Mouse (Mus musculus): ENCODE data around the gene Dennd2d.

Gene Dennd2d

DNA sequence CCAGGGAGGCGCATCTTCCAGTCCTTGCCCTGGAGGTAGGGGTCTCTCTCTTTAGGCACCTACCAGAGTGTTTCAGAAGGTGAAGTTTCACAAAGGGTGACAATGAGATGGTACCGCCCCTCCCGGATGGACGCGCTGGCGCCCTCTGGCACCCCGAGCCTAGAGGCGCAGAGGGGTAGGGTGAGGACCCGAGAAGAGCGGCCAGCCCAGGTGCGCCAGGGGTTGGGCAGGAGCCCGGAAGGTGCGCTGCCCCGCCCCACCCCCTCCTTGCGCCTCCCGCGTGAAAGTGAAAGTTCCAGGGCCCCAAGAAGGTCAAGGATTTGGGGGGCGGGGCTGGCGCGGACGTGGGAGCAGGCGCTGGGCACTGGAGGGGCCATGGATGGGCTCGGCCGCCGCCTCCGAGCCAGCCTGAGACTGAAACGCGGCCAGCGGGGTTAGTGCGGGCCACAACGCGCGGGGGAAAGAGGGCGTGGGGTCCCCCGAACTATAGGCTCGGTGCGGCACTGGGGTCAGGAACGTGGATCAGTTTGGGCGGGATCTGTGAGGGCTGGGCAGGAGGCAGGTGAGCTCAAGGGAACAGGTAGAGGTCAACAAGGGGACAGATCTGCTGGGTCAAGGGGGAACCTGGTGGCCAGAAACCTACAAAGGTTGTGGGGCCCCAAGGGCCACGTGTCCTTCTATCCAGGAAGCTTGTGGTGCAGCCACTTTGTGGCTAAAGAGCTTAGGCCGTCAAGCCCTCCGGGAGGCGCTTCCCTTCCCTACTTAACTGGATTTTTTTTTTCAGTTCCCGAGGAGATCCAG is at the start of gene Dennd2d:
Gene Dennd2d (plus strand): TSS at position 125 of the 801 bp plus-strand sequence.
- DNase-seq = no peak

DNA sequence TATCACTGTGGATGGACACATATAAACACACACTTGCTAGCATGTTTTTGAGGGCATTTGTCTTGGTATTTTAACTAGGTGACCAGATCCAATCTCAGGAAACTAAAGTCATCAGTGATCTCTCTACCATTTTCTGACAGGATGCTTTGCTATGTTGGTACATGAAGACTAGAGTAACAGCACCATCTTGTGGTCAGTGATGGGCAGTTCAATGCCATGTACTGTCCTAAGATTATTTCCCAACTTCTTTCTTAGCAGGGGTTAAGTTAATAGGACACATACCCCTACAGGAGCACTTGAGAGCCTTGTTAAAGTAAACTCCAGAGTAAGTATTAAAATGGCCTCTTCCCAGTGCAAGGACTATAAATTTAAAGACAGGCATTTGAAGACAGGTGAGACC is 33.6 kb upstream of the Dennd2d start:
- no peak for DNase-seq

DNA sequence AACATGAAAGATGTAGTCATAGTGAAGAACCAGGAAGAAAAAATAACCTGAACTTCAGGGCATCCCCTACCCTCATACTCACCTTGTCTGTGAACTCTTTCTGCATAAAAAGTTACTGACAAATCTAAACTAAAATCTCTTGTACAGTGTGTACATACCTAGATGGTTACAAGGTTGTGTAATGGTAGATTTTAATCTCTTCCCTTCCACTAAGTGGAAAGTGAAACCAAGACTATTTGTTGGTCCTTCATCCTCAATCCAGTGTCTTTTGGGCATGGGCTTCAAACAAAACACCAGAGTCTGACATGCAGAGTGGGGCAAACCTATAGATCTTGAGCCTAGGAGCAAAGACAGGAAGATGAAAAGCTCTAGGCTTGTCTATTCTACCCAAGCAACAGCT is 33.2 kb upstream of the Dennd2d start:
- no peak for DNase-seq

DNA sequence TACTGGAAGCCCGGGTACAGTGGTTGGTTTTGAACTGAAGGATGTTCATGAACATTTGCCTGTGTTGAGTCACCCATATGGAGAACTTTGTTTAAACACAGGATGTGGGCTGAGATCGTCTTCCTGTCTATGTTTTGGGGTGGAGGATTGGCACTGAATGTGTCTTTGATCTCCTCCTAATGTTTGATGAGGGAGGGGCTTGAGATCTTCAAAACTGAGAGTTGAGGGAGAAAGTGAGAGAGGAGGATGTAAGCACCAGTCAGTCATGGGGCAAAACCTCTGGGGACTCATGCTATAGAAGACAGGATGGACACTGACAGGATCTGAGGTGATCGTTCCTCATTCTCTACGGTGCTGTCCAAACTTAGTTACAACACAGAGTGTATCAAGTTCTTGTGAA is 32.6 kb upstream of the Dennd2d start:
- DNase-seq = no peak

DNA sequence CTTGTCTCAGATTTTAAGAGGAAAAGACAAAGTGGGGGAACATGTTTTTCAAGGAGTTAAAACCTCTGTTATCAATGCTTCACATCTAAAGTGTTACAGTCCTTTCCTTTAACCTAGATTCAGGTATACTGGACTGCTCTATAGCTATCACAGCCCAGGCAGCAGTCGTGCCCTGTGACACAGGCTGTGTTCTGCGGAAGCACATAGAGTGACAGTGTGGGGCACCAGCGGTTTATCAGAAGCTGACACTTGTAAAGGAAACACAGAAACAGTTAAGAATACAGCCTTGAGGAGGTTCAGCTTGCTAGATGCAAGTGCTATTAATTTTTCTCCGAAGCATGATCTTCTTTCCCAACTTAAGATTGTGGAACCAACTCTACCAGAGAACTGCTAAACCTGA is 29.6 kb upstream of the Dennd2d start:
- DNase-seq = no peak

DNA sequence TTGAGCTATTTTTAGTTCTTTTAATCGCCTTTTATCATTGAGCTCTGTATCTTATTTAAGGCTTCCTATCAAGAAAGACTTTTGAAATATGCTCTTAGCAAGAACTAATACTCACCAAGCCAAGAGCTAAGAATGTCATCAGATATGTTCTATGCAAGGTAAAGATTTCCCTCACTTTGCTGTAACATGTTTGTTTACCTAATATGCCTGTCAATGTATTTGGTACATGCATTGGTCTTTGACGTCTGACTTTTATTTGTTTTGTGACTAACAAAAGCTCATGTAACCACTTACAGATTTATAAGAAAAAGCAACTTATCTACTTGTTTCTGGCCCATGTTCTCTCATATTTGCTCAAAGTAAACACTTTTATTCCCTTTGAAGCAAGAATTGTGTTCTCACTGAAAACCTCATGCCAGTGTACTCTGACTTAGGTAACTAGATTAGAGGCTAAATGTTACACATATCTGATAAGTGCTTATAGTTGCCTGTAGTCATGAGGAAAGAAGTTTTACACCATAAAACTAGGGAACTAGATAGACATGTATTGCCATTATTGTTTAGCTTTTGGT is 24.8 kb upstream of the Dennd2d start:
- no peak for DNase-seq

DNA sequence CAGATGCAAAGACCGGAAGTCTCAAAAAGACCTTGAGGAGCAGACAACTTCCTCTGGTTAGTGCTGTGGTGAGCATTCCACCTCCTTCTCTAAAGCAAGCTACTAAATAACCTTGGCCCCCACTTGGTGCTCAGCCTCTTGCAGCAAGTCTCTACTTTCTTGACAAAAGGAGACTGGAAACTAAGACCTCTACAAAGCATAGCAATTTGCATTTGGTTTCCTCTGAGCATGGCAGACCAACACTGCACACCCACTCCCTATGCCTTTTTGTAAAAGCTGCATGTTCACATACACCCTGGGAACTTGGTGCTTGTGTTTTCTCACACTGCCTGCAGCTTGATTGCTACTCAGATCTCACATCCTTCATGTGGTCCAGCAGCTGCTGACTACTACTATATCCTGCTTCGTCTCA is 20.1 kb upstream of the Dennd2d start:
- DNase-seq = no peak

DNA sequence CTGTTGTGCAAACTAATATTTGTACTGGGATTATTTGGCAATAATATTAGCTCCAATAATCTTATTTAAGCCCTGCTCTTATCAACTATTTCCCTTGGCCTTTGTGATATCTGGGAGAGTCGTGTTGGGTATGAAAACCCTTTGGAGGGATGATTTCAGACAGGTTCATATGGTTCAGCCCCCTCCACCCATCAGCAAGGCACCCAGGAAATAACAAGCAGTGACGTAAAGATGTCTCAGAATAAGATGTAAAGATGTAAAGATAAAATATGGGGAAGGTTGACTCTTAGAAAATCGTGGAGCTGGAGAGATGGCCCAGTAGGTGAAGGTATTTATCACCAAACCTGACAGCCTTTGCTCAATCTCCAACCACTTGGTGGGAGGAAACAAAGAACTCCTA is 19.7 kb upstream of the Dennd2d start:
- no peak for DNase-seq

DNA sequence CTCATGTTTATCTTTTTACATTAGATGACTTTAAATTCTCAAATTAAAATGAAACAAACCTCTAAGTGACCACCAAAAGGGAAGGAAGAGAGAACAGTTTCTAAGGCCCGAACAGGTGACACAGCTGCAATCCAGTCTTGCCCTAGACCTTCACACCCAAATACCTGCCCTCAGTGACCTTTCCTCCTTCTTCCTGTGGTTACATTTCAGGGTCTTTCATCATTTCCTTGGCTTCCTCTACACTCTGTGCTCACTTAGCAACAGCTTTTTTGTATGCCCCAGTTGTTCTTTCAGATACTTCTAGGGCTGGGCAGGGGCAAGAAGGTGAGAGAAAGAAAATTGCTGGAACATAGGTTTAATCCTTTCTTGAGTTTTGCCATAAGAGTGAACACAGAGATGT is 17.5 kb upstream of the Dennd2d start:
- no peak for DNase-seq

DNA sequence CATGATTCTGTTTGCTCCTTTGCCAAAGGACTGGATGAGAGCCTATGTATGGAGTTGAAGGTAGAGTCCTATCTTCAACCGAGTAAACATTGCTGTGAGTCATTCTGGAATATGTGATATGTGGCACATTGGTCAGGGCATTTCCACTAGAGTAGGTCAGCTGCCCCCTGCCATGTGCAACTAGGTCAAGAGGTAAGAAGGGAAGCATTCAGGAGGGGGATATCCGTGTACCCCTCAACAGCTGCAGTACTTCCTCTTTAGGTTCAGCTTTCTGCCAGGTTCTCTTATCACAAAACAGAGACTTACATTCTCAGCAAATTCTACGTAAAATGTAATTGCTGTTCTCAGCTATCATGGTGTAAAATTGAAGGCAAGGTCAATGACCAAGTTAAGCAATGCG is 8.0 kb upstream of the Dennd2d start:
- no peak for DNase-seq

DNA sequence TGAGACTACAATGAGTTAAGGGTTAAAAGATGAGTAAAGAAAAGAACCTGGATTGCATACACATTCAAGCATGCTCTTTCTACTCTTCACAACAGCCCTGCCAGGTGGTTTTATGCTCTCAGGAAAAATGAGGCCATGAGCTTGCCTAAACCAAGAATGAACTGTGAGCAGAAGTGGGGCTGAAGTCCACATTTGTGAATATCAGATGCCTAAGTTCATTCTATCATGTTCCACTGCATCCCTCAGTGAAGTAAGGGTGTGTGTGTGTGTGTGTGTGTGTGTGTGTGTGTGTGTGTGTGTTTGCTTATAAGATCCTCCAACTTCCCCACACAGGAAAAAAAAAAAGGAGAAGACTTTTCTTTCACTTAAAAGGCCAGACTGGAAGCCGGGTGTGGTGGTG is 5.3 kb upstream of the Dennd2d start:
- no peak for DNase-seq

DNA sequence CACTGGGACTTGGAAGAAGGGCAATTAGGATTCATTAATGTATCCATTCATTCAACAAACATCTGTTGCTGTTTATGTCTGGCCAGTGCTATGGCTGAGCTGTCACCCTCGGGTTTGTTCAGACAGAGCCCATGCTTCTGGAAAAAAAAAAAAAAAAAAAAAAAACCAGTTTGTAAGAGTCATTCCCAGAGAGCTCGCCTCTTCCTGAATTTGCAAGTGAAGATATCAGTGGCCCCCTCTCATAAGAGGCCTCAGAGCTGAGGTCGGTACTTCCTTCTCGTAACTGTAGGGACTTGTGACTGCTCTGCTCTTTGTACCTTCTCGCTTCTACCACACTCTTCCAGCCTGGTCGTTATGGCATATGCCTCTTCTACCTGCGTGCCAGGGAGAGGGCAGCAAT is 1.1 kb downstream of the Dennd2d start:
- DNase-seq = no peak

DNA sequence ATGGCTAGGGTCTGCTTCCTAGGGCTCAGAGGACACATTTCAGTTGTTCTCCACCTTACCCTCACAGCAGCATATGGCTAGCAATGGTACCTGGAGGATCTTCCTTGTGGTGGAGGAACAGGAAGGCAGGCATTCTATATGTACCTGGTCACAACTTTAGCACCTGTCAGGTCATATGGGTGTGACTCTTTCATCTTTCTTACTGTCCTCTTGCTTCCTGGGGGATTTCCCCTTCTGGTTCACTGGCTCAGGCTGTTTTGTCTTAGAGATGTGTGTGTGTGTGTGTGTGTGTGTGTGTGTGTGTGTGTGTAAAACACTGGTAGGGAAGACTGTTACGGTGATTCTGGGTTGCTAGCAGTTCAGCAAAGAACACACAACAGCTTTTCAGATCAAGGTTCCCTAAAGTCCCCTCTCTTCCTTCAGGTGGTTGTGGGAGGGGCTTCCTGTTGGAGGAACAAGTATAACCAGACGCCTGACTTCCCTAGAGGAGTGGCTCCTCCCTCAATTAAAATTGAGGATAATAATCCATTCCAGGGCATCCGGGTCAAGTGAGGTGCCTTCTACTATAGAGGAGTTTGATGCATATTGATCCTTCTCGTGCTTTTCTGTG is 1.7 kb downstream of the Dennd2d start:
- DNase-seq = no peak

DNA sequence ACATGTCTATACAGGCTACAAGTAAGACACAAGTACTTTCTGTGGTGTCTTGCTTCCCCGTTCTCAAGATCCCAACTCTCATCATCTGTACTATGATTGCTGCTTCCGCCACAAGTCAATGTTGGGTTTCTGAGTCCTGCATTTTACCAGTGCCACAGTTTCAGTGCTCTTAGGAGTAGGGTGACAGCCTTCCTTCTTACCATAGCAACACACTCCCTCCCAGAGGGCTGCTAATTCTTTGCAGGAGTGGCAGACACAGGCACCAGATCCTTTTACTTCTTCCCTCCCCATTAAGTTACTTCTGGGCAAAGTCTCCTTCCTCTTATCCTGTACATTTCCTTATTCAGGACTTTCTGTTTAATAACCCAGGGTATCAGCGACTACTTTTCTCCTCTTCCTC is 2.7 kb downstream of the Dennd2d start:
- no peak for DNase-seq

DNA sequence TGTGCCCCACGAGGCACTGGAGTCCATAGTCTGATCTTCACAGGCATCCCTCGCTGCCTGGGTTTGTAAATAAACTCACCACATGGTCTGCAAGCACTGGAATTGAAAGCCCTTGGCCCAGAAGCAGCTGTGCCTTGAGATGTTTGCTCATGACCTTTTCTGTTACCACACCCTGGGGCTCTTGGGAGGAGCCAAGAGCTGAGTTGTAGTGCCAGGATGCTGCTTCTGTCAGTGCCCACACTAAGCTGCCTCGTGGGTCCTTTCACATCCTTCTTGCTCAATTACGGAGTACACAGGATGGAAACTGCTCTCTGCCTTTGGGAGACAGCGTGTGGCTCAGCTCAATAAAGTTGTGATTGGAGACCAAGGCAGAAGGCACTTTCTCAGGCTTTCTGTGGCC is 3.6 kb downstream of the Dennd2d start:
- no peak for DNase-seq

DNA sequence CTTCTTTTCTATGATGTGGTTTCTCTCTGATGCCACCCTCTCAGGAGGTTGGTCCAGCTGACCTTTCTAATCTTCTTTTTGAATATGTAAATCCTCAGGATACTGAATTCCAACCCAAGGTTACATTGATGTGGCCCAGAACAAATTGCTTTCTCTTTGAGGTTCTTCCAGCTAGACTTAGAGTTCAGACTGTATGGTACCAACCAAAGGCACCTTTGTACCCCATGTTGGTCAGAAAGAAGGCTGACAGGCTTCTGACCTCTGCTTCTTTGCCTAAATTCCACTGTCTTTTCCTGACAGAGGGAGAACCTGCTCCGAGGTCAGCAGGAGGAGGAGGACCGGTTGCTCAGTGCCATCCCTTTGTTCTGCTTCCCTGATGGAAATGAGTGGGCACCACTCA is 5.3 kb downstream of the Dennd2d start:
- no peak for DNase-seq

DNA sequence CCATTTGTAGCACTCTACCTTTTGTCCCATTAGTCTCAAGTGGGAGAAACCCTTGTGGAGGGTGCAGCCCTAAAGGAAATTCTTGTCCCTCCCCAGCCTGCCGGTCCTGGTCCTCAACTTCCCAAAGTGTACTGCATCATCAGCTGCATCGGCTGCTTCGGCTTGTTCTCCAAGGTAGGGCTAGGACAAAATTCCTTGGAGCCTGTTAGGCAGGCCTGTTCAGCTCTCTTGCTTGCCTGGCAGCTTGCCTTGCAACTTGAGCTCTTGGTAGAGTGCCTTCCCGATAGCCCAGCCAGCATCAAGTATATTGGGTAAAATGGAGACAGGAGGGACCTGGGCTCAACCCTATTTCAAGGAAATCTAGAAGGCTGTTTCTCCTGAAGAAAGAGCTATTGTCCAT is 8.0 kb downstream of the Dennd2d start:
- DNase-seq = no peak

DNA sequence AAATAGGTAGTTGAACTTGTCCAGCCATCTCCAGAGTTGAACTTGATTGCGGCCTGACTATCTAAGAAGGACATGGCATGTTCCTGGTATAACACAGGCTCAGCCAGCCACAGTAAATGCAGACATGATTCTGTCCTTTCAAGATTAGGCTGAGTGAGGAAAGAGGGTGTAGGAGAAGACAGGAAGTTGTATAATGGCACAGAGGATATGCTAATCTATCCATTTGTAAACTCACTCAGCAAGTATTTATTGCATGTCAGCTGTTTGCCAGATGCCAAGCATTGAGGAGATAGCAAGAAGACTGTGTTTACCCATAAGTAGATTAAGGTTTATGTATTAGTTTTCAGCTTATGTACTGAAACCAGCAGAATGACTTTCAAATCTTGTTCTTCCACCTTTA is 10.5 kb downstream of the Dennd2d start:
- DNase-seq = no peak

DNA sequence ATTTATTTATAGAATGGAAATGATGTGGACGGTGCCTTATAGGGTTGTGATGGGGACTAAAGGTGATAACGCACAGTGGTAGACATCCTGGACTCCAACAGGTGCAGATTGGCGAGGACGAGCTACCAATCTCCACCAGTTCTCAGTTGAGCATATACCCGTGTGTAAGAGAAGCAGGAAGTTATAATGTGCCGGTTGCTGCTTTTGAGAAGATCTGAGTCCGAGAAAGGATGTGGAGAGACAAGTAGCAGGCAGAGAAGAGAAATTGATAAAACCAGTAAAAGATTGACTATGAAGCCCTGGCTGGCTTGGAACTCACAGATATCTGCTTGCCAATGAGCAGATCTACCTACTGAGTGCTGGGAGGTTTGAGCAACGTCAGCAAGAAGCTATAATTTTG is 11.0 kb downstream of the Dennd2d start:
- no peak for DNase-seq

DNA sequence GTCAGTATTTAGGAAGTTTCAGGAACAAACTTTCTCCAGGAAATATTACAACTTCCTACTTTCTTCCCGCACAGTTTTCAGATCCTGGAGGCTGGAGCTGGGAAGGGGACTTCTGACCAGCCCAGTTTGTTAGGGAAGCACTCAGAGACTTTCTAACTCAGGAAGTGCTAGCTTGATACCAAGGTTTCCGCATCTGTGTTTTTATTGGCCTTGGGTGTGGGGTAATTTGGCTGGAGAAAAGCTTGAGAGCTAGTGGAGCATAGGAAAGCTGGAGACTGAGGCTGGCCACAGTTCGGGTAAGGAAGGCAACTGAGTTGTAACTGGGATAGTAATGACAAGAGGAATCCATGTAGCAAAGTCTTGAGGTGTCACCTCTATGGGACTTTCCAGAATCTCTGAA is 11.7 kb downstream of the Dennd2d start:
- DNase-seq = no peak

DNA sequence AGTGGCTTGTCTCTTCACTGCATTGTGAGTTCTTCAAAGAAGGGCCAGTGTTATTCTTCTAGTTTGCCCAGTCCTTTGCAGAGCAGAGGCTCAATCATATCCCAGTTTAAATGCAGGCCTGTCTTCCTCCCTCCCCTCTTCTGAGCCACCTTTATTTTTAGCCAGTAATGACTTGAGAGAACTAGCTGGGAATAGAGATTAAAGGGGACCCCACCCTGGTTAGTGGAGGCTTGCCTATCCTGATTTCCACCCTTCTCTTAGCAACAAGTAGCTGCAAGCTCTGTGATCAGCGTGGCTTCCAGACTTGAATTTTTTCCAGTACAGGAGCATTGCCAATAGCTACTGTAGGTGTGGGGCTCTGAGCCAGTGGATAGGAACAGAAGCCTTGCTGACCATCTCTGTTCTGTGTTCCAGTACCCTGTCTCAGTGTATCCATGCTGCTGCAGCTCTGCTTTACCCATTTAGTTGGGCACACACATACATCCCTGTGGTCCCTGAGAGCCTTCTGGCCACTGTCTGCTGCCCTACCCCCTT is 12.3 kb downstream of the Dennd2d start:
- no peak for DNase-seq

DNA sequence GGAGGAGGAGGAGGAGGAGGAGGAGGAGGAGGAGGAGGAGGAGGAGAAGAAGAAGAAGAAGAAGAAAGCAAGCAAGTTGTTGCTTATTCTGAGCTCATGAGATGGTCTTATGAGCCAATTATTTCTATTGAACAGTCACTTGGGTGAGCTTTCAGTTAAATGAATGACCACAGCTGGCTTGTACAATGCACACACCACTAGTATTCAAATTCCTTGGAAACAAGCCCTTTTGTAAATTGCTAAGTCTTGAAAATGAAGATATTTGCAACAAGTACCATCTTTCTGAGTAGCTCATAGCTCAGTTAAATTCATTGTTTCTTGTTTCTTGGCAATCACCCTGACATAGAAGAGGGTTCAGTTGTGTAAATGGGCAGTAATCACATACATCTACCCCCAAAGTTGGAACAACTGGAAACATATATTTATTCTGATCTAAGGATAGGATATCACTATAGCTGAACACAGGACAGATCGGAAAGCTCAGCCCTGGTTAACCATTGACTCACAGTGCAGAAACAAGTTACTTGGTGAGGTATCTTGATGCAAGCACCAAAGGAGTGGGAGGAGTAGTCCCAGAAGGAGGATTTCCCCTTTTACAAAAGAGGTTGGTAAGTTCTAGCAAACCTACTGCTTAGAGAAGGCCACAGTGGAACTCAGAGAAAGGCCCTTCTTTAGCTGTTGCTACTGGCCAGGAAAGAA is 13.3 kb downstream of the Dennd2d start:
- DNase-seq = no peak

DNA sequence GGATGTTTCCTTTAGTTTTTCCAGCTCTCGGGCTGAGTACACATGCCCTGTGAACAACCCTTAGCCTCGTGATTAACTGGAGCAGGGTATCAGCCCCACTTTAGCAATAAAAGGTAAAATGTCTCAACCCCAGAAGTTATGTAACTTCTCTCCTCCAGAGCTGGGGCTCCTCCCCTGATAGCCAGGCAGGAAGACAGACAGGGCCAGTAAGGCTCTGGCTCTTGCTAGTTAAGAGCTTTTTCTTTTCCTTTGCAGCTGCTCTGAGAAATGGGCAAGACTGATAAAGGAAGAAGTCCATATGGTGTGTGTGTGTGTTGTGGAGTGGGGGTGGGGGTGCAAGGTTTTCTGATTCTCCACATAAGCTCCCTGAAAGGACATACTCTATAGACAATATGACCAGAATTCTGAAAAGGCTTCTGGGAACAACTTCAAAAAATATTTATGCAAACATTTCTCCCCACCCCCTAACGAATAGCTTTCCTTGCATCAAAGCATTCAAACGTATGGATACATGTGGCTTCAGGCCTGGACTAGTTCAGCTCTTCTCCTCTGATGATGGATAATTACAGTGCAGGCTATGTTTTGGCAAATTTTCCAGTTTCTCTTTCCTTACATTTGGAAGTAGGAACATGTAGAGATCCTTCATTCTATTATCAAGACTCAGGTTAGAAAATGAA is 14.0 kb downstream of the Dennd2d start:
- DNase-seq = no peak

Measured in right cerebral cortex, postnatal 25 days (tissue).